ENCODE assay signal across 14 mouse cellular contexts in genomic region chr1:45355944-45356343, GRCm38 (mm10). TPM values are rescaled to one million over a fixed set of nuclear protein-coding genes. Genes with fewer than 3 reads are reported as not detected.
DNase-seq lines count a peak whose midpoint lies in the region; ATAC-seq lines count a peak whose summit lies in the region.
"Had no signal": no experiment of that assay in that cellular context is flagged by ENCODE, and none has a peak within 500 bp of the region (broad histone marks: within the 10 kb centered on the region; RNA-seq: fewer than 3 reads in every experiment).

No protein-coding gene starts in this region.

- no peak overlapping the region for H3K4me3 ChIP-seq in embryonic facial prominence, embryonic 14.5 days (ENCODE audit: low read depth, low read length)
- H3K4me3 ChIP-seq: left cerebral cortex, adult 2 months; liver, embryonic 15.5 days; midbrain, embryonic 12.5 days; neural tube, embryonic 13.5 days had no signal

- no peaks in the 10 kb centered on the region for H3K27me3 ChIP-seq in embryonic facial prominence, embryonic 14.5 days (replicated peaks; ENCODE audit: control insufficient read depth, insufficient read depth, low read length)
- H3K27me3 ChIP-seq: liver, embryonic 15.5 days; midbrain, embryonic 12.5 days; neural tube, embryonic 13.5 days had no signal

- H3K9me3 ChIP-seq in embryonic facial prominence, embryonic 14.5 days (ENCODE audit: control insufficient read depth, low read length) = no peaks in the 10 kb centered on the region
- H3K9me3 ChIP-seq: liver, embryonic 15.5 days; midbrain, embryonic 12.5 days; neural tube, embryonic 13.5 days had no signal

- H3K4me2 ChIP-seq in embryonic facial prominence, embryonic 14.5 days (ENCODE audit: low read depth, low read length) = no peak overlapping the region
- H3K4me2 ChIP-seq: liver, embryonic 15.5 days; midbrain, embryonic 12.5 days; neural tube, embryonic 13.5 days had no signal

- intact Hi-C loops in left cerebral cortex, postnatal 36 days (cut with DNase I) = no loop called here

- DNase-seq in frontal cortex, postnatal 36 days (ENCODE audit: low spot score in 2 of 2) = peak; percentile 18 to 19
- DNase-seq in frontal cortex, postnatal 14 days (ENCODE audit: low spot score in 2 of 2) = no peak
- DNase-seq in left cerebral cortex, adult 18-20 months (ENCODE audit: low spot score in 2 of 2) = peak; percentile 5 to 23
- no peak for DNase-seq in left cerebral cortex, postnatal 36 days (ENCODE audit: low spot score in 2 of 2)
- no peak for DNase-seq in embryonic facial prominence, embryonic 14.5 days (ENCODE audit: low spot score)
- peak; percentile 59 for DNase-seq in lung, postnatal 36 days
- DNase-seq in thymus, postnatal 4 days = no peak
- no peak for DNase-seq in ovary, postnatal 14 days (ENCODE audit: low spot score)
- DNase-seq: kidney, adult 18-20 months; thymus, adult 18-20 months had no signal

- WGBS in embryonic facial prominence, embryonic 14.5 days = 57% methylated on average over 4 of the region's 4 CpGs

- peaks cover 8% of the 10 kb centered on the region; the same call in 1 of the 2 replicates for H3K36me3 ChIP-seq in embryonic facial prominence, embryonic 14.5 days (ENCODE audit: control insufficient read depth, insufficient read depth, low read length)
- H3K36me3 ChIP-seq: liver, embryonic 15.5 days; midbrain, embryonic 12.5 days; neural tube, embryonic 13.5 days had no signal

- 0 out of 2 replicates have a peak overlapping the region, but pooled peaks have one; percentile 44 for H3K27ac ChIP-seq in embryonic facial prominence, embryonic 14.5 days (replicated peaks; ENCODE audit: low read depth, low read length)
- H3K27ac ChIP-seq: left cerebral cortex, adult 2 months; liver, embryonic 15.5 days; midbrain, embryonic 12.5 days; neural tube, embryonic 13.5 days had no signal

- no peak overlapping the region for H3K9ac ChIP-seq in embryonic facial prominence, embryonic 14.5 days (ENCODE audit: low read depth, low read length)
- H3K9ac ChIP-seq: liver, embryonic 15.5 days; midbrain, embryonic 12.5 days; neural tube, embryonic 13.5 days had no signal

- no peaks in the 10 kb centered on the region for H3K4me1 ChIP-seq in embryonic facial prominence, embryonic 14.5 days (ENCODE audit: control insufficient read depth, insufficient read depth, low read length)
- H3K4me1 ChIP-seq: liver, embryonic 15.5 days; midbrain, embryonic 12.5 days; neural tube, embryonic 13.5 days had no signal

- no peak for ATAC-seq in embryonic facial prominence, embryonic 14.5 days (ENCODE audit: low read depth)

RNA-seq across cellular contexts. Expression of gene Col3a1, which starts 44.6 kb away (rescaled TPM):
- total RNA-seq in left cerebral cortex, adult 18-20 months (2021) = 1 to 10 TPM; 3.1 to 4.4 TPM
- total RNA-seq in left cerebral cortex, postnatal 36 days (2021) = 10 to 100 TPM in 1 of 2 experiments, 1 to 10 TPM in 1; 7.9 to 11.0 TPM
- 3,558 and 3,663 TPM in 2 replicates for polyA plus RNA-seq in embryonic facial prominence, embryonic 14.5 days (2014; fragmentation: Nextera tagmentation; extraction: Ambion mirVana)

Comparison
In these comparisons a context has a peak if more than half of its experiments do, and no peak if none do; other contexts are left out.
1. DNase-seq: peak in frontal cortex, postnatal 36 days (2 of 2), left cerebral cortex, adult 18-20 months (2 of 2) and lung, postnatal 36 days (single experiment); none in frontal cortex, postnatal 14 days (0 of 2), left cerebral cortex, postnatal 36 days (0 of 2), embryonic facial prominence, embryonic 14.5 days (single experiment), thymus, postnatal 4 days (single experiment) and ovary, postnatal 14 days (single experiment).